Mouse (Mus musculus) cerebellum, adult 18-20 months (tissue): ENCODE measurements around the gene Mipep.

ENCODE experiments used
- DNase-seq, 2 experiments: peaks; one replicate each; pipeline ENCODE4 v3.0.0; 2021

Mipep gene

GRCm38 (mm10) chr14:60805871-60806270 is 21.5 kb downstream of the Mipep start:
- DNase-seq, result no peak

DNA sequence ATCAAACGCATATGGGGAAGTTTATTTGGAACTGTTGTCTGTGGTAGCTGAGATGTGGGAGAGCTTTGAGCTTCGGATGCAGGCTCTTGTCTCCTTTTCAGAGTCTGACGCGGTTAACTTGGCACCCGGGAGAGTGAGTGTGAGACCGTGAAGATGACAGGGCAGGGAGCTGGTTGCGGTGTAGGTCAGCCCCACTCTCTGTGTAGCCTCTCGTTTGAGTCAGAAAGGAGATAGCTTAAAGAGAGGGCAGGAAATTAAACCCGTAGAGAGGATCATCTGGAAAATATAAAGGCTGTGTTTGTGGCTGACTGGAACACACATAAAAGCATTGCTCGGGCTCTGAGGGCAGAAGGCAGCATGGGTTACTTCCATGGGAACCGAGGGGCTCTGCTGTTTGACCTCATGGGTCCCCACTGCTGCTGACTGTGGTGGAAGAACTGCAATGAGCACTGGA is 22.5 kb downstream of the Mipep start:
- no peak for DNase-seq

- DNase-seq, result no peak
These were observed 25.5 kb downstream of the Mipep start for GRCm38 (mm10) chr14:60809881-60810280.

- no peak for DNase-seq
These were observed 27.2 kb downstream of the Mipep start for GRCm38 (mm10) chr14:60811547-60811946.

DNA sequence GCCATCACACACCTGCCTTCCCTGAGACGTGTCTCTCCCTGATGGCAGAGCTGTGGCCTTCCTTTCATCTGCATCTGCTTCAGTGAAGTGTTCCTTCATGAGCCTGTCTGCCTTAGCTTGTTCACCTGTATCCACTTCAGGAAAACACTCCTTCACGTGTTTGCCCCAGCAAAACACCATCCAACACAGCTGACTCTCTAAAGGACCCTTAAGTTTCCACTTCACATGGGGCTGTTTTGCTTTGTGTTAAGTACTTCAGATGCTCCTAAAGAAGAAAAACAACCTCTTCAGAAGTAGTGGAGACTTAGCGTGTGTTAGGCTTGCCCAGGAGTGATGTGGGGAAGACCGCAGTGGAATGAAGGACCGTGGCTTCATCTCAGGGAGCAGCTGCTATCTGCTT is 30.7 kb downstream of the Mipep start:
- DNase-seq, result no peak

- no peak for DNase-seq
These were observed 33.7 kb downstream of the Mipep start for GRCm38 (mm10) chr14:60818045-60818444.

GRCm38 (mm10) chr14:60830096-60830495 is 45.7 kb downstream of the Mipep start:
- no peak for DNase-seq

- no peak for DNase-seq
These were observed 52.3 kb downstream of the Mipep start for GRCm38 (mm10) chr14:60836709-60837108.

GRCm38 (mm10) chr14:60839654-60840053 is 55.3 kb downstream of the Mipep start:
- no peak for DNase-seq

DNA sequence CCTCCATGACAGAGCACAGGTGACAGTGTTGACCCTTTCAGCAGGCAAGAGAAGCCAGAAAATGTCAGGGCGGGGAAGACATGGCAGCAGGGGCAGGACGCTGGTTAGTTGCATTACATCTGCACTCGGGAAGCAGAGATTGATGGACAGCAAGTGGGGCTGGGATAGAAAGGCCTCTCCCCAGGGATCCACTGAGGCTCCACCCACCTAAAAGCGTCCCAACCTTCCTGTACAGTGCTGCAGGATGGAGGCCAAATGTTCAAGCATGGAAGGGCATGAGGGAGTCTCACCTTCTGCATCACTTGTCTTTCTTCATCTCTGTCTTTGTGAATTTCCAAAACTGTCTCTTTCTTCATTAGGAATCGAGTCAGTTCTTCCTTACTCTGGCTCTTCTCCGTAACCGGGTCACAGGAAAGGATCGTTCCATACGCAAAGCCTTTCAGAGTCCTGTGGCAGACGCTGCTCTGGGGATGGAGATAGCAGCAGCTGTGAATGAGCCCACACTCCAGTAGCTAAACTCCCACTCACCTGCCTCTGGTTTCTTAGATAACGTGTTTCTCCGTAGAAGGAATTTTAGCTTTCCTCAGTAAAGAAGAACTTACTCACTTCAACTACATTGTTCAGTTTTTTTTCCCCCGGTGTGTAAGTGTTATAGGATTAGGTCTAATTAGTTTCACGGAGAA is 57.7 kb downstream of the Mipep start:
- no peak for DNase-seq

DNA sequence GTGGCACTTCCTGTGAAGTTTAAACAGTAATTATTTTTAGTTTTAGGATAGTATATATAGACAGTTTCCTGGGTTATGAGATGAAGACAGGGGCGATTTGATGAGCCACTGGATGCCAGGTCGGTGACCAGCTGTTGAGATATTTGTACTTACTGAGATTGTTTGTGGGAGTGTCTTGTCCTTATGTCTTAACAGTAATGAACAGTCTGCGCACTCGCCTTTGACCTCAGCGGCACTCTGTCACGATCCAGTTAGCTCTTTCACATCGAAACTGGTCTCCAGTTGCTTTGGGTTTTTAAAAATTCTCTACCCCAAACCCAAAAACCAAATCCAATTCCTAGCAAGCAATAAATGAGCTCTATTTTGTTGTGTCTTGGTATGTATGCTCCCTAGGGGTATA is 59.2 kb downstream of the Mipep start:
- no peak for DNase-seq

GRCm38 (mm10) chr14:60845261-60846045 is 61.1 kb downstream of the Mipep start:
- no peak for DNase-seq

GRCm38 (mm10) chr14:60846174-60846573 is 61.8 kb downstream of the Mipep start:
- no peak for DNase-seq

DNA sequence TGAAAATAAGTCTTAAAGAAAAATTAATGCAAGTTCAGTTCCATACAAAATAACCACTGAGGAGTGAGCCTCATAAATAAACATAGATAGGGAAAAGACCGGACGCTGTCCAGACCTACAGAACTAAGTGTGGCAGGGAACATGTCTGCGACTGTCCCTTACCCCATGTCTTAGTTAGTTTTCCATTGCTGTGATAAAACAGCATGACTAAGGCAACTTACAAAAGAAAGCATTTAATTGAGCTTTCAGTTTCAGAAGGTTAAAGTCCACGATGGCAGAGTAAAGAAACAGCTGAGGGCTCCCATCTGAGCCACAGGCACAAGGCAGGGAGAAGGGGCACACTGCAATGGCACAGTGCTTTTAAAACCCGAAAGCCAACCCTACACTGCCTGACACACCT is 63.8 kb downstream of the Mipep start:
- DNase-seq, result no peak

GRCm38 (mm10) chr14:60850101-60850500 is 65.7 kb downstream of the Mipep start:
- DNase-seq, result no peak

GRCm38 (mm10) chr14:60851632-60852031 is 67.3 kb downstream of the Mipep start:
- no peak for DNase-seq

DNA sequence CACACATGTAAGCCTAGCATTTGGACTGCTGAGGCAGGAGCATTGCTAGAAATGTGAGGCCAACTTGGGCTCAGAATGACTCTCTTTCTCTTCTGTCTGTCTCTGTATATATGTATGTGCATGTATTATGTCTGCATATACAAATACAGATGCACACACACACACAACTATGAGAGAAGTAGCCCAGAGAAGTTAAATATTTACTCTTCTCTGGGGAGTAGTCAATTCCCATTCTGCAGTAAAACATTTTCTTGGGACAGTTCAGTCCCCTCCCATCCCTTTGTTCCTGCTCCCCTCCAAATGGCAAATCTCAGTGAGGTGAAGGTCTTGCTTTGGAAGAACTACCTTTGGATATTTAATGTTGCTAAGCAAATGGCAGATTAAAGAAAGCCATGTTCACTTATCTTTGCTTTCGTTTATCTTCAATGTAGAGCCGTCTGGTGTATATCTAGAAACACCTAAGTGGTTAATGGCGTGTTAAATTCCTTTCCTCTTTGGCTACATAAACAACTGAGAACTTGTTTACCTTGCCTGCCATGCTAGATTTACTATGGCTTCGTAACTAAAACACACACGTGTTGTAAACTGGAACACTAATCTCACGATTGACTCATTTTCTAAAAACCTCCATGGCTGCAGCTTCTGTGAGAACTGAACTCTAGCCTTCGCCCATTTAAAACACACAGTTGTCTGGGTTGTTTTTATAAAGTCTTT is 72.0 kb downstream of the Mipep start:
- DNase-seq, result no peak

DNA sequence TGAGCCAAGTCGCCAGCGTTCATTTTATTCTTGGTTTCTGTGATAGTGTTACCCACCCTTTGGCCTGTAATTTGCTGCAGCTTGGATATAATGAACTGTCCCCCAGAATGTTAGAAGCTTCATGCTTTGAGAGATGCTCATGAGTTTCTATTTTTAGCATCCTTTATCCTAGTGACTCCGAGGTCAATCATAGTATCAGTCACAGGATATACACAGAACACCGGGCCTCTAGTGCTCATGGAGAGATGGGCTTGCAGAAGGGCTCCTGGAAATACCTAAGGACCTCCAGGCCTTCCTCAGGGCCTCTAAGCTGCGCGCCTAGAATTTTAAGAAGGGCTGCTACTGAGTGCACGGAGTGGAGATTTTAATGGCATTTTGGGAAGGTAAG is 72.5 kb downstream of the Mipep start:
- DNase-seq, result no peak

GRCm38 (mm10) chr14:60863396-60863795 is 79.0 kb downstream of the Mipep start:
- DNase-seq, result no peak

GRCm38 (mm10) chr14:60866399-60866798 is 82.0 kb downstream of the Mipep start:
- DNase-seq, result no peak

DNA sequence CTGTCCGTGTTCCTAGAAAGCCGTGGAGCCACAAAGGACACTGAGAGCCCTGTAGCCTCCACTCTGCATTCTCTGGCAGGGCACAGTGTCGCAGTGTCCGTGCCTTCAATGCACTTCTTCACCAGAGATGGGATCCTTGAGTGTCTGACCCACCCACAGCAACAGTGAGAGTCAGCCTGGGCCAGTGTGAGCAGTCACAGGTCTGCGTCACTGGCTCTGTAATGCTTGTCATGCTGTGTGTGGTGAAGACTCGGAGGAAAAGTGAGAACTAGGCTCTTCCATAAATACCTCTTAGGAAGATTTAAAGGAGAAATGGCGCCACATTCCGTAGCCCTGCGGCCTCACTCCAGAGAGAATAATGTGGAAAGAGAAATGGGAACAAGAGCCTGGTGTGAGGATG is 84.0 kb downstream of the Mipep start:
- DNase-seq, result no peak

GRCm38 (mm10) chr14:60871831-60872230 is 87.5 kb downstream of the Mipep start:
- DNase-seq, result peak; percentile 62 to 75

- no peak for DNase-seq
These were observed 97.7 kb downstream of the Mipep start for GRCm38 (mm10) chr14:60882106-60882505.

GRCm38 (mm10) chr14:60882681-60883080 is 98.3 kb downstream of the Mipep start:
- DNase-seq, result peak; percentile 22 to 36
